Mouse (Mus musculus): ENCODE results near the gene Ptcd1.

DNA sequence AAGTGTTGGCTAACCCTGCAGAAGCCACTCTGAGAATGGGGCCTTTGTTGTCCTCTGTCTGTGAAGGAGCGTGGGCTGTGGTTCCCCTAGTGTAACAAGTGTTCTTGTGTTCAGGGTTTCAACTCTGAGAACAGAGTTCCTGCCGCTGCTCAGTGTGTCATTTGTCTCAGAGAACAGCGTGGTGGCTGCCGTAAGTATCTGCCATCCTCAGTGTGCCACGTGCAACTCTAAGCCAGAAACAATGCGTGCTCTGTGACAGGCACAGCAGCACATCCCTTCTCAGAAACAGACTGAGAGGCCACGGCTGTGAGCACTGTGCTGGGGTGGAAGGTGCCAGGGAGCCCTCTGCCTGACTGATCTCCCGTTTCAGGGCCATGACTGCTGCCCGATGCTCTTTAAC is 62.6 kb downstream of the Ptcd1 start:
- no peak for TF ChIP-seq CTCF (IDR thresholded peaks at IDR 0.05; ENCODE audit: extremely low read depth, insufficient read depth, low read length)
- TF ChIP-seq POLR2A (IDR thresholded peaks at IDR 0.05; ENCODE audit: extremely low read depth, insufficient read depth, low read length) = peak; percentile 31; the same call in 1 of the 2 replicates

Measured in cortical plate, adult 2 months (tissue).